Mouse (Mus musculus): ENCODE results near the gene Atp6v1g2. TPM values are rescaled to one million over a fixed set of nuclear protein-coding genes. Genes with fewer than 3 reads are reported as not detected.
A peak's percentile ranks its signal among the peaks of the same experiment; 100 is the strongest.

Atp6v1g2 gene
- polyA plus RNA-seq, 1 experiment, result 4.2 TPM

DNA sequence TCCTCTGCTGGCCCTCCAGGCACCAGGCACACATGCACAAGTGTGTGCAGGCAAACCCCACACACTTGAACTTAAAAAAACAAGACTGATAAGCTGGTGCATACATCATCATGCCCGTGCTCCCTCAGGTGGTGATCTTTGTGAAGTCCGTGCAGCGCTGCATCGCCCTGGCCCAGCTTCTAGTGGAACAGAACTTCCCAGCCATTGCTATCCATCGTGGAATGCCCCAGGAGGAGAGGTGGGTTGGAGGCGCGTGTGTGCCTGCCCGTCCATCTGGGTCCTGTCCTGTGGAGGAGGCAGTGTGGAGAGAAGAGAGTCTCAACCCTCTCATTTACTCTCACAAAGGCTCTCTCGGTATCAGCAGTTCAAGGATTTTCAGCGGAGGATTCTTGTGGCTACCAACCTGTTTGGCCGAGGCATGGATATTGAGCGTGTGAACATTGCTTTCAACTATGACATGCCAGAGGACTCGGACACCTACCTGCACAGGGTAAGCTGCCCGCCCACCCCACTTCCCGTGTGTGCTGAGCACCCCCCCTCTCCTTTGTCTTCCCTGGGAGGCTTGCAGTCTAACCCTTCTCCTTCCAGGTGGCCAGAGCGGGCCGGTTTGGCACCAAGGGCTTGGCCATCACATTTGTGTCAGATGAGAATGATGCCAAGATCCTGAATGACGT is 19.3 kb downstream of the Atp6v1g2 start:
- H3K36me3 ChIP-seq (ENCODE audit: control insufficient read depth, insufficient read depth, low read length, poor library complexity, severe bottlenecking), result peaks cover 51% of the 10 kb centered on the region
- no peaks in the 10 kb centered on the region for H3K4me1 ChIP-seq (ENCODE audit: control insufficient read depth, insufficient read depth, low read length)
- no peak for TF ChIP-seq CTCF (IDR thresholded peaks at IDR 0.05; ENCODE audit: low read depth, low read length)
- TF ChIP-seq EP300 (IDR thresholded peaks at IDR 0.05; ENCODE audit: insufficient read depth, low read depth, low read length), result no peak
- TF ChIP-seq POLR2A (IDR thresholded peaks at IDR 0.05; ENCODE audit: insufficient read depth, low read length), result no peak
- no peak overlapping the region for H3K27ac ChIP-seq (ENCODE audit: insufficient read depth, low read length)
- no peaks in the 10 kb centered on the region for H3K27me3 ChIP-seq (ENCODE audit: control insufficient read depth, insufficient read depth, low read length, poor library complexity, severe bottlenecking)
- H3K4me3 ChIP-seq (ENCODE audit: low read depth, low read length), result no peak overlapping the region
- H3K9ac ChIP-seq (ENCODE audit: low read depth, poor library complexity, severe bottlenecking), result no peak overlapping the region
- H3K9me3 ChIP-seq (replicated peaks; ENCODE audit: control insufficient read depth, insufficient read depth, low read length, poor library complexity, severe bottlenecking), result no peaks in the 10 kb centered on the region

DNA sequence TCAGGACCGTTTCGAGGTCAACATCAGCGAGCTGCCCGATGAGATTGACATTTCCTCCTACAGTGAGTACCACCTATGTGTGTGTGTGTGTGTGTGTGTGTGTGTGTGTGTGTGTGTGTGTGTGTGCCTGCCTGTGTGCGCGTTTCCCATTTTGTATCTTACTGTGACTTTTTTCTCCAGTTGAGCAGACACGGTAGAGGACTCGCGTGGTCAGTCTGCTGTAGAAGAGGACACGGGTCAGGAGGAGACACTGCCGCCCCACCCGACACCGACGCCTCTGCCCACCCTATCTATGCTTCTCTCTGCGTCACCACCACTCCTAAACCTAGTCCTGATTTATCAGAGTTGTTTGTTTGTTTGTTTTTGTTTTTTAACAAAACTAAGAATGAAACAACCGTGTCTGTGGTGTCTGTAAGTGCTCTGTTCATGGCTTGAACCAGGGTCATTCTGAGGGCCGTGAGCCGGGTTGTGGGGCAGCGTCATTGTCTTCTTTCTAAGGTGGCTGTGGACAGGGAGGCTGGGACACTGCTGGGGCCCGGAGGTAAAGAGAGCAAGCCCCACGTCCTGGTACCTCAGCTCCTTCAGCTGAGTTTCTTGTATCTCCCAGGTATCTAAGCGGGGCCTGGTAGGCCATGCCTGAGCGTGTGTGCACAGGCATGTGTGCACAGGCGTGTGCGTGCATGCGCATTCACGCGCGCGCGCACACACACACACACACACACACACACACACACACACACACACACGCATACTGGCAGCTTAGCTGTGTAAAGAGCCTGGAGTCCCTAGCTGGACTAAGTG is 20.0 kb downstream of the Atp6v1g2 start:
- Histone ChIP-seq H3K9ac (ENCODE audit: low read depth, poor library complexity, severe bottlenecking) (no peak overlapping the region), H3K4me3 (ENCODE audit: low read depth, low read length) (no peak overlapping the region), H3K27ac (ENCODE audit: insufficient read depth, low read length) (no peak overlapping the region), H3K27me3 (ENCODE audit: control insufficient read depth, insufficient read depth, low read length, poor library complexity, severe bottlenecking) (no peaks in the 10 kb centered on the region), H3K9me3 (replicated peaks; ENCODE audit: control insufficient read depth, insufficient read depth, low read length, poor library complexity, severe bottlenecking) (no peaks in the 10 kb centered on the region), H3K4me1 (ENCODE audit: control insufficient read depth, insufficient read depth, low read length) (no peaks in the 10 kb centered on the region), H3K36me3 (ENCODE audit: control insufficient read depth, insufficient read depth, low read length, poor library complexity, severe bottlenecking) (peaks cover 44% of the 10 kb centered on the region)
- no peak for TF ChIP-seq EP300 (IDR thresholded peaks at IDR 0.05; ENCODE audit: insufficient read depth, low read depth, low read length)

DNA sequence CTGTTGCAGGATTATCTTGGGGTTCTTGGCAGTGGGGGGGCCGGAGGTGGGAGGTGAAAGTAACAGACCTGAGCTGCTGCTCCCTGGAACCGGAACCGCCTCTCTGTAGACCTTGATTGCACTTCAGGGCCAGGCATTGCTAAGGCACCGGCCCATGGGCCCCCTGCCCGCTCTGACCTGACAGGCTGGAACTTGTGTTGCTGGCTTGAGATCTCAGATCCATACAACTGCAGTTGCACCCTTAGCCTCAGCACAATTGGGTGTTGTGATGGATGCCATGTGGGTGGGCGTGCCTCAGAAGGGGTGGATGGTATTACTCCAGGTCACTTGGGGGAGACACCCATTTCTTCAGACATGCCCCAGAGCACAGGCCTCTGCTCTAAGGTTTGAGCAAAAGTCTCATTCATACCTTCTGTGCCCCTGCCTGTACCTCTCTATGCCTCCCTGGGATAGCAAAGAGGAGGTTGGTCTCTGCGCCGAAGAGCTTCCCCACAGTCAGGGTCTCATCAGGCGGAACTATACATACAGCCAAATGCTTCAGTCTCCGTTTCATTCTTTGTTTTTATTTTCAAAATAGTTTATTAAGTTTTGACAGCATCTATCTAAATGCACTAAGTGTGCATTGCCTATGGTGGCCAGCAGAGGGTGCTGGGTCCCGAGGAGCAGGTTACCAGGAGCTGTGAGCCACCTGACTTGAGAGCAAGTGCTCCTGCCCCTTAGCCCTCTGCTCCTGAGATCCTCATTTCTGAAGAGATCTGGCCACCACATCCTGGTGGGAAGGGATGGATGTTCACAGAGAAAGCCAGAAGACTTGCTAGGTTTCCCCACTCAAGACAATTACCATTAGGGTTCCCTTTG is 21.0 kb downstream of the Atp6v1g2 start:
- H3K36me3 ChIP-seq (ENCODE audit: control insufficient read depth, insufficient read depth, low read length, poor library complexity, severe bottlenecking), result peaks cover 34% of the 10 kb centered on the region
- H3K27ac ChIP-seq (ENCODE audit: insufficient read depth, low read length), result peak overlapping the region; percentile 10; the same call in 1 of the 2 replicates
- no peaks in the 10 kb centered on the region for H3K27me3 ChIP-seq (ENCODE audit: control insufficient read depth, insufficient read depth, low read length, poor library complexity, severe bottlenecking)
- H3K4me1 ChIP-seq (ENCODE audit: control insufficient read depth, insufficient read depth, low read length), result no peaks in the 10 kb centered on the region
- no peak overlapping the region for H3K4me3 ChIP-seq (ENCODE audit: low read depth, low read length)
- no peaks in the 10 kb centered on the region for H3K9me3 ChIP-seq (replicated peaks; ENCODE audit: control insufficient read depth, insufficient read depth, low read length, poor library complexity, severe bottlenecking)
- no peak overlapping the region for H3K9ac ChIP-seq (ENCODE audit: low read depth, poor library complexity, severe bottlenecking)
- TF ChIP-seq POLR2A (IDR thresholded peaks at IDR 0.05; ENCODE audit: insufficient read depth, low read length) (no peak), EP300 (IDR thresholded peaks at IDR 0.05; ENCODE audit: insufficient read depth, low read depth, low read length) (no peak), CTCF (IDR thresholded peaks at IDR 0.05; ENCODE audit: low read depth, low read length) (peak; percentile 92)

DNA sequence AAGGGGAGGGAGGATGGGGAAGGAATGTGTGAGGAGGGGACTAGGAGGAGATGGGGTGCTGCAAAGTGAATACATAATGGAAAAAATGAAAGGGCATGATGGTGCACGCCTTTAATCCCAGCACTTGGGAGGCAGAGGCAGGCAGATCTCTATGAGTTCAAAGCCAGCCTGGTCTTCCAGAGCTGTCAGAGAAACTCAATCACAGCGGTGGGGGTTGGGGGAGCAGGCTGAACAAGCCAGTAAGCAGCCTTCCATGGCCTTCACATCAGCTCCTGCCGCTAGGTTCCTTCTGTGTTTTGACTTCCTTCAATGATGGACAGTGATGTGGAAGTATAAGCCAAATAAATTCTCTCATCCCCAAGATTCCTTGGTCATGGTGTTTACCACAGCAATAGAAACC is 21.8 kb downstream of the Atp6v1g2 start:
- no peaks in the 10 kb centered on the region for H3K4me1 ChIP-seq (ENCODE audit: control insufficient read depth, insufficient read depth, low read length)
- H3K9me3 ChIP-seq (replicated peaks; ENCODE audit: control insufficient read depth, insufficient read depth, low read length, poor library complexity, severe bottlenecking), result no peaks in the 10 kb centered on the region
- no peak overlapping the region for H3K9ac ChIP-seq (ENCODE audit: low read depth, poor library complexity, severe bottlenecking)
- no peak for TF ChIP-seq POLR2A (IDR thresholded peaks at IDR 0.05; ENCODE audit: insufficient read depth, low read length)
- no peak for TF ChIP-seq CTCF (IDR thresholded peaks at IDR 0.05; ENCODE audit: low read depth, low read length)
- TF ChIP-seq EP300 (IDR thresholded peaks at IDR 0.05; ENCODE audit: insufficient read depth, low read depth, low read length), result no peak
- H3K27ac ChIP-seq (ENCODE audit: insufficient read depth, low read length), result no peak overlapping the region
- H3K36me3 ChIP-seq (ENCODE audit: control insufficient read depth, insufficient read depth, low read length, poor library complexity, severe bottlenecking), result peaks cover 27% of the 10 kb centered on the region
- H3K4me3 ChIP-seq (ENCODE audit: low read depth, low read length), result no peak overlapping the region
- no peaks in the 10 kb centered on the region for H3K27me3 ChIP-seq (ENCODE audit: control insufficient read depth, insufficient read depth, low read length, poor library complexity, severe bottlenecking)

DNA sequence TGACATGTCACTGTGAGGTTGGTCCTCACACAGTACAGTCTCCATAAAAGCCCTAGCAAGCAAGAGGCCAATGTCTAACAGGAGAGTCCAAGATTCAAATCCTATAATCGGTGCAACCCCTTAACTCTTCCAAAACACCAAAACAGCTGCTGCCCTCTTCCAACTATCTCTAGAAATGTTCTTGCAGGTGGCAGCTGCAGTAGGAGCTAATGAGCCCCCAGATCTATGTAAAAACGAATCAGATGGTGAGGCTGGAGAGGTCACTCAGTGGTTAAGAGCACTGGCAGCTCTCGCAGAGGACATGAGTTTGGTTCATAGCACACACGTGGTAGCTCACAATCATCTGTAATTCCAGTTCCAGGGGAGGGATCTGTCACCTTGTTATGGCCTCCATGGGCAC is 22.2 kb downstream of the Atp6v1g2 start:
- Histone ChIP-seq H3K9me3 (replicated peaks; ENCODE audit: control insufficient read depth, insufficient read depth, low read length, poor library complexity, severe bottlenecking) (no peaks in the 10 kb centered on the region), H3K27me3 (ENCODE audit: control insufficient read depth, insufficient read depth, low read length, poor library complexity, severe bottlenecking) (no peaks in the 10 kb centered on the region), H3K27ac (ENCODE audit: insufficient read depth, low read length) (no peak overlapping the region), H3K9ac (ENCODE audit: low read depth, poor library complexity, severe bottlenecking) (no peak overlapping the region), H3K4me3 (ENCODE audit: low read depth, low read length) (no peak overlapping the region), H3K4me1 (ENCODE audit: control insufficient read depth, insufficient read depth, low read length) (no peaks in the 10 kb centered on the region), H3K36me3 (ENCODE audit: control insufficient read depth, insufficient read depth, low read length, poor library complexity, severe bottlenecking) (peaks cover 23% of the 10 kb centered on the region)
- TF ChIP-seq CTCF (IDR thresholded peaks at IDR 0.05; ENCODE audit: low read depth, low read length), result no peak
- TF ChIP-seq EP300 (IDR thresholded peaks at IDR 0.05; ENCODE audit: insufficient read depth, low read depth, low read length), result no peak
- TF ChIP-seq POLR2A (IDR thresholded peaks at IDR 0.05; ENCODE audit: insufficient read depth, low read length), result no peak

All from ES-Bruce4 (cell line).